2 mouse cellular contexts compared by ENCODE assay signal in genomic region chr11:24128880-24129279, GRCm38 (mm10).
A peak's percentile ranks its signal among the peaks of the same experiment; 100 is the strongest.
TF ChIP-seq lines count a peak whose summit lies in the region.

No protein-coding gene starts in this region.

TF ChIP-seq in CH12.LX, 34 proteins besides CTCF, POLR2A, EP300 and RAD21:
- TF ChIP-seq ZNF384 (IDR thresholded peaks at IDR 0.05; ENCODE audit: low read depth, low read length): peak; percentile 83
TF ChIP-seq in CH12.LX: peak in this region for 1; not testable (repeated sequence) for 33.

TF ChIP-seq in MEL, 35 proteins besides CTCF, POLR2A, EP300 and RAD21:
- peak; percentile 90 for TF ChIP-seq ZNF384 (IDR thresholded peaks at IDR 0.05; ENCODE audit: low read depth, low read length)
